Mouse (Mus musculus) embryonic facial prominence, embryonic 12.5 days (tissue): ENCODE data around the gene Dll4. TPM values are rescaled to one million over a fixed set of nuclear protein-coding genes. Genes with fewer than 3 reads are reported as not detected.

ENCODE experiments used
- ATAC-seq: fragments of 200-750 bp; cut with Nextera tagmentation; 2 replicates; pipeline ENCODE4 v1.8.0; 2017; ENCODE audit not compliant: insufficient number of reproducible peaks, insufficient read depth, low FRiP score, low TSS enrichment
- H3K27ac ChIP-seq: fragments of 300-500 bp; sonication (generic); 2 replicates; pipeline ENCODE4 v1.5.1; 2016; ENCODE audit warnings: mild to moderate bottlenecking
- H3K27me3 ChIP-seq: fragments of 300-500 bp; sonication (generic); 2 replicates; pipeline ENCODE4 v1.6.1; 2016; ENCODE audit warnings: mild to moderate bottlenecking, moderate library complexity
- H3K36me3 ChIP-seq: fragments of 300-500 bp; sonication (generic); 2 replicates; pipeline ENCODE4 v1.6.1; 2016; ENCODE audit warnings: mild to moderate bottlenecking
- H3K4me1 ChIP-seq: fragments of 300-500 bp; sonication (generic); 2 replicates; pipeline ENCODE4 v1.6.1; 2016
- H3K4me2 ChIP-seq: fragments of 300-500 bp; sonication (generic); replicated peaks from 2 replicates; pipeline ENCODE4 v1.6.1; 2016; ENCODE audit warnings: mild to moderate bottlenecking, moderate library complexity
- H3K4me3 ChIP-seq: fragments of 300-500 bp; sonication (generic); 2 replicates; pipeline ENCODE4 v1.5.1; 2016; ENCODE audit warnings: mild to moderate bottlenecking
- H3K9ac ChIP-seq: fragments of 300-500 bp; sonication (generic); 2 replicates; pipeline ENCODE4 v1.6.1; 2016; ENCODE audit warnings: mild to moderate bottlenecking, moderate library complexity
- H3K9me3 ChIP-seq: fragments of 300-500 bp; sonication (generic); 2 replicates; pipeline ENCODE4 v1.6.1; 2016; ENCODE audit warnings: mild to moderate bottlenecking, moderate library complexity
- WGBS: fragments of 180-500 bp; shearing (Covaris S2); methylation state at CpG from one replicate; pipeline ENCODE4 v1.1.7; 2016; 5-methylcytosine and 5-hydroxymethylcytosine counted together
- polyA plus RNA-seq: library from polyadenylated mRNA; unstranded; fragments of >200 nt; fragmentation: Nextera tagmentation; extraction: Ambion mirVana; gene quantifications from 2 replicates; pipeline ENCODE4 v1.2.1, GENCODE M21; 2016

The Dll4 gene
- polyA plus RNA-seq = 5.1 and 5.7 TPM in 2 replicates

- Histone ChIP-seq H3K4me3 (peak within 1 kb of the TSS; percentile 44), H3K4me1 (peaks cover 51% of the 10 kb centered on the region), H3K27ac (0 out of 2 replicates have a peak within 1 kb of the TSS, but pooled peaks have one; percentile 4), H3K9me3 (no peaks in the 10 kb centered on the region), H3K4me2 (peak within 1 kb of the TSS; percentile 83), H3K27me3 (peaks cover 98% of the 10 kb centered on the region), H3K36me3 (no peaks in the 10 kb centered on the region), H3K9ac (peak within 1 kb of the TSS; percentile 54)
- WGBS = under 1% methylated on average over 33 of the region's 33 CpGs
- no peak for ATAC-seq
Measured at GRCm38 (mm10) chr2:119325568-119326143, at the start of gene Dll4. Dll4 (plus strand) TSS chr2:119325784.

- no peak overlapping the region for H3K4me2 ChIP-seq
Measured at GRCm38 (mm10) chr2:119276926-119277325, 48.7 kb upstream of the Dll4 start.

GRCm38 (mm10) chr2:119277810-119278209 is 47.8 kb upstream of the Dll4 start:
- no peak for ATAC-seq
- H3K9ac ChIP-seq = no peak overlapping the region
- no peak overlapping the region for H3K4me2 ChIP-seq
- H3K27ac ChIP-seq = no peak overlapping the region
- H3K36me3 ChIP-seq = no peaks in the 10 kb centered on the region
- H3K9me3 ChIP-seq = no peaks in the 10 kb centered on the region
- H3K27me3 ChIP-seq = no peaks in the 10 kb centered on the region
- no peaks in the 10 kb centered on the region for H3K4me1 ChIP-seq
- no peak overlapping the region for H3K4me3 ChIP-seq
- 89% methylated on average over 23 of the region's 23 CpGs for WGBS

More at GRCm38 (mm10) chr2:119276926-119277325, 48.7 kb upstream of the Dll4 start:
- Histone ChIP-seq H3K4me1 (no peaks in the 10 kb centered on the region), H3K4me3 (no peak overlapping the region), H3K9ac (no peak overlapping the region), H3K27me3 (no peaks in the 10 kb centered on the region), H3K9me3 (no peaks in the 10 kb centered on the region), H3K36me3 (no peaks in the 10 kb centered on the region), H3K27ac (no peak overlapping the region)
- ATAC-seq = no peak
- WGBS = 80% methylated on average over 7 of the region's 7 CpGs

GRCm38 (mm10) chr2:119281899-119282565 is 43.6 kb upstream of the Dll4 start:
- Histone ChIP-seq H3K9me3 (no peaks in the 10 kb centered on the region), H3K4me2 (no peak overlapping the region), H3K27ac (no peak overlapping the region), H3K4me1 (no peaks in the 10 kb centered on the region), H3K4me3 (no peak overlapping the region), H3K27me3 (no peaks in the 10 kb centered on the region), H3K9ac (no peak overlapping the region), H3K36me3 (no peaks in the 10 kb centered on the region)
- WGBS = 87% methylated on average over 7 of the region's 7 CpGs
- ATAC-seq = no peak

GRCm38 (mm10) chr2:119287372-119287771 is 38.2 kb upstream of the Dll4 start:
- no peaks in the 10 kb centered on the region for H3K27me3 ChIP-seq
- no peak overlapping the region for H3K4me3 ChIP-seq
- 90% methylated on average over 5 of the region's 5 CpGs for WGBS
- no peaks in the 10 kb centered on the region for H3K9me3 ChIP-seq
- peaks cover 22% of the 10 kb centered on the region for H3K36me3 ChIP-seq
- H3K4me1 ChIP-seq = peaks cover 7% of the 10 kb centered on the region
- H3K27ac ChIP-seq = no peak overlapping the region
- H3K4me2 ChIP-seq = no peak overlapping the region
- ATAC-seq = no peak
- H3K9ac ChIP-seq = no peak overlapping the region; the same call in 1 of the 2 replicates

- H3K27me3 ChIP-seq = no peaks in the 10 kb centered on the region
- peaks cover 32% of the 10 kb centered on the region for H3K36me3 ChIP-seq
- peaks cover 7% of the 10 kb centered on the region for H3K4me1 ChIP-seq
- H3K4me2 ChIP-seq = peak within 1 kb of the TSS; percentile 90
- peak within 1 kb of the TSS; percentile 76 for H3K4me3 ChIP-seq
- H3K9me3 ChIP-seq = no peaks in the 10 kb centered on the region
- ATAC-seq = peak; percentile 90
- H3K9ac ChIP-seq = peak within 1 kb of the TSS; percentile 88
- WGBS = 1% methylated on average over 31 of the region's 31 CpGs
- H3K27ac ChIP-seq = no peak within 1 kb of the TSS
Measured at GRCm38 (mm10) chr2:119288270-119288882, 37.2 kb upstream of the Dll4 start, which contains the start of gene Vps18. Vps18 (plus strand) TSS chr2:119288740.

GRCm38 (mm10) chr2:119289014-119289416 is 36.6 kb upstream of the Dll4 start:
- H3K27ac ChIP-seq = no peak overlapping the region
- H3K4me1 ChIP-seq = peaks cover 7% of the 10 kb centered on the region
- ATAC-seq = no peak
- no peaks in the 10 kb centered on the region for H3K9me3 ChIP-seq
- H3K4me3 ChIP-seq = peak overlapping the region; percentile 76
- H3K4me2 ChIP-seq = peak overlapping the region; percentile 90
- no peaks in the 10 kb centered on the region for H3K27me3 ChIP-seq
- peak overlapping the region; percentile 88 for H3K9ac ChIP-seq
- 3% methylated on average over 11 of the region's 11 CpGs for WGBS
- peaks cover 39% of the 10 kb centered on the region for H3K36me3 ChIP-seq

GRCm38 (mm10) chr2:119292281-119292680 is 33.3 kb upstream of the Dll4 start:
- Histone ChIP-seq H3K27ac (no peak overlapping the region), H3K4me3 (no peak overlapping the region), H3K9me3 (no peaks in the 10 kb centered on the region), H3K9ac (no peak overlapping the region), H3K4me1 (peaks cover 7% of the 10 kb centered on the region), H3K27me3 (no peaks in the 10 kb centered on the region), H3K36me3 (peaks cover 64% of the 10 kb centered on the region), H3K4me2 (no peak overlapping the region)
- no peak for ATAC-seq
- 89% methylated on average over 5 of the region's 5 CpGs for WGBS

- no peak for ATAC-seq
- H3K27ac ChIP-seq = no peak overlapping the region
- peaks cover 70% of the 10 kb centered on the region for H3K36me3 ChIP-seq
- no peak overlapping the region; the same call in 1 of the 2 replicates for H3K9ac ChIP-seq
- 94% methylated on average over 17 of the region's 17 CpGs for WGBS
- no peaks in the 10 kb centered on the region for H3K9me3 ChIP-seq
- no peak overlapping the region for H3K4me2 ChIP-seq
- H3K27me3 ChIP-seq = no peaks in the 10 kb centered on the region
- peaks cover 7% of the 10 kb centered on the region for H3K4me1 ChIP-seq
- H3K4me3 ChIP-seq = no peak overlapping the region
Measured at GRCm38 (mm10) chr2:119292852-119293251, 32.7 kb upstream of the Dll4 start.

- Histone ChIP-seq H3K4me3 (no peak overlapping the region), H3K27ac (no peak overlapping the region), H3K27me3 (no peaks in the 10 kb centered on the region), H3K4me1 (peaks cover 7% of the 10 kb centered on the region), H3K9me3 (no peaks in the 10 kb centered on the region), H3K4me2 (no peak overlapping the region), H3K36me3 (peaks cover 74% of the 10 kb centered on the region), H3K9ac (no peak overlapping the region)
- no peak for ATAC-seq
- 94% methylated on average over 17 of the region's 17 CpGs for WGBS
Measured at GRCm38 (mm10) chr2:119293311-119293710, 32.3 kb upstream of the Dll4 start.

GRCm38 (mm10) chr2:119293776-119294390 is 31.7 kb upstream of the Dll4 start:
- no peak overlapping the region for H3K4me3 ChIP-seq
- 92% methylated on average over 34 of the region's 34 CpGs for WGBS
- peaks cover 7% of the 10 kb centered on the region for H3K4me1 ChIP-seq
- H3K9ac ChIP-seq = no peak overlapping the region
- H3K27me3 ChIP-seq = no peaks in the 10 kb centered on the region
- peaks cover 79% of the 10 kb centered on the region for H3K36me3 ChIP-seq
- H3K9me3 ChIP-seq = no peaks in the 10 kb centered on the region
- no peak for ATAC-seq
- H3K27ac ChIP-seq = no peak overlapping the region
- no peak overlapping the region for H3K4me2 ChIP-seq
